Mouse (Mus musculus): ENCODE measurements around the gene Trim31. TPM values are rescaled to one million over a fixed set of nuclear protein-coding genes. Genes with fewer than 3 reads are reported as not detected.

Gene Trim31
- polyA plus RNA-seq, 1 experiment, result not detected

DNA sequence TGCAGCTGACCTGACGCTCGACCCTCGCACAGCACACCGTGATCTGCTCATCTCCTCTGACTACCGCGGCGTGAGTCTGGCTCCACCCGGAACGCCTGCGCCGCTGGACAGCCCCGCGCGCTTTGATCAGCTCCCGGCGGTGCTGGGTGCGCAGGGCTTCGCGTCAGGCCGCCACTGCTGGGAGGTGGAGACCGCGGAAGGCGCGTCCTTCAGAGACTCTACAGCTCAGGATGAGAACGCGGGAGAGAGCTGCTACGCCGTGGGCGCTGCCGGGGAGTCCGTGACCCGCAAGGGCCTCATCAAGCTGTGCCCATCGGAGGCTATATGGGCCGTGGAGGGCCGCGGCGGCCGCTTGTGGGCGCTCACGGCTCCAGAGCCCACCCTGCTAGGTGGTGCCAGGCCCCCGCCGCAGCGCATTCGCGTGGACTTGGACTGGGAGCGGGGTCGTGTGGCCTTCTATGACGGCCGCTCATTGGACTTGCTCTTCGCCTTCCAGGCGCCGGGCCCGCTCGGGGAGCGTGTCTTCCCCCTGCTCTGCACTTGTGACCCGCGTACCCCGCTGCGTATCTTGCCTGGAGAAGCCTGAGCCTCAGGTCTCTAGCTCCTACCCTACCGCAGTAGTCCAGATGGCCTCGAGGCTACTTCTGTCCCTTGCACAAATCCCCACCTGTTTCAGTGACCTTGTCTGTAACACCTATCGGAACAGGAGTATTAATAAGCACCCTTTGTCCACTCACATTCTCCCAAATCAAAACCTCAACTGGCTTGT lies 49.3 kb downstream of the Trim31 start:
- WGBS, result under 1% methylated on average over 62 of the region's 62 CpGs
- Histone ChIP-seq H3K27ac (ENCODE audit: insufficient read depth, low read depth, low read length) (peak overlapping the region; percentile 78), H3K4me1 (ENCODE audit: control insufficient read depth, insufficient read depth, low read length) (peaks cover 20% of the 10 kb centered on the region), H3K4me3 (ENCODE audit: insufficient read depth, low read depth, low read length) (peak overlapping the region; percentile 54)
- TF ChIP-seq POLR2A (IDR thresholded peaks at IDR 0.05; ENCODE audit: insufficient read depth, low read depth, low read length) (no peak; the same call in 1 of the 2 replicates), CTCF (IDR thresholded peaks at IDR 0.05; ENCODE audit: insufficient read depth, low read depth, low read length) (no peak)

DNA sequence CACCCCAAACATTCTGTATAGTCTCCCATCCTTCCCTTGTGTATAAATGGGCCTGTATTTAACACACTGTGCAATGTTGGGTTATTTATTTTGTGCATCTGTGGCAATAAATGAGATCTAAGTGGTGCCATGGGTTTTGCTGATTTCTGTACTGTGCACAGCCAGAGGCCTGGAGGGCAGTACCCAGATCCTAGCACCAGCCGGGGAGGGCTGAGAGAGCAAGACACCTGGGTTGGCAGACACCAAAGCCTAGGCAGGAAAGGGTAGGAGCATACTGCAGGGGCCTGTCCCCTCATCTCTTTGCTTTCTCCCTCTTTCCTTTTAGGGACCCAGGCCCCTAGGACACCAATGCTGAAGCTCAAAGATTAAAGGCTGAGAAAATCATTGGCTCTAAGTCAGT lies 50.4 kb downstream of the Trim31 start:
- TF ChIP-seq POLR2A (IDR thresholded peaks at IDR 0.05; ENCODE audit: insufficient read depth, low read depth, low read length), result no peak
- TF ChIP-seq CTCF (IDR thresholded peaks at IDR 0.05; ENCODE audit: insufficient read depth, low read depth, low read length), result no peak
- peaks cover 12% of the 10 kb centered on the region for H3K4me1 ChIP-seq (ENCODE audit: control insufficient read depth, insufficient read depth, low read length)
- no peak overlapping the region for H3K27ac ChIP-seq (ENCODE audit: insufficient read depth, low read depth, low read length)
- WGBS, result 90% methylated on average over 1 of the region's 1 CpGs
- no peak overlapping the region for H3K4me3 ChIP-seq (ENCODE audit: insufficient read depth, low read depth, low read length)

DNA sequence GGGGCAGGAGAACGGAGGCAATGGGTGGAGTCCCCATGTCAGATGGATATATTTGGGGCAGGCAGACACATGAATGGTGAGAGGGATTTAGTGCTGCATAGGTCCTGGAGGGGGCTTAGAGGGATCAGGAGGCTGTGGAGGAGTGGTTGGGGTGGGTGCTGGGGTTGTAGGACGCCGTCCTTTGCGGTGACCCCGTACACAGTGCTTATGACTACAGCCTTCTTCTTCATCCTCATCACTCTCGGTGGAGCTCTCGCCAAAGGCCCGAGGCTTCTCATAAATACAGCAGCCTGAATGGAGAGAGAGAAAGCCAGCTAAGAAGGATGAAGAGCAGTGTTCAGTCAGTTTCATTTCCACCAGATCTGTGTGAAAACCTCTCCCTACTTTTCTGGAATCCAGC lies 51.3 kb downstream of the Trim31 start:
- TF ChIP-seq CTCF (IDR thresholded peaks at IDR 0.05; ENCODE audit: insufficient read depth, low read depth, low read length), result no peak
- TF ChIP-seq POLR2A (IDR thresholded peaks at IDR 0.05; ENCODE audit: insufficient read depth, low read depth, low read length), result no peak
- Histone ChIP-seq H3K4me1 (ENCODE audit: control insufficient read depth, insufficient read depth, low read length) (peaks cover 11% of the 10 kb centered on the region; the same call in 1 of the 2 replicates), H3K27ac (ENCODE audit: insufficient read depth, low read depth, low read length) (no peak overlapping the region), H3K4me3 (ENCODE audit: insufficient read depth, low read depth, low read length) (no peak overlapping the region)
- WGBS, result 92% methylated on average over 8 of the region's 8 CpGs

DNA sequence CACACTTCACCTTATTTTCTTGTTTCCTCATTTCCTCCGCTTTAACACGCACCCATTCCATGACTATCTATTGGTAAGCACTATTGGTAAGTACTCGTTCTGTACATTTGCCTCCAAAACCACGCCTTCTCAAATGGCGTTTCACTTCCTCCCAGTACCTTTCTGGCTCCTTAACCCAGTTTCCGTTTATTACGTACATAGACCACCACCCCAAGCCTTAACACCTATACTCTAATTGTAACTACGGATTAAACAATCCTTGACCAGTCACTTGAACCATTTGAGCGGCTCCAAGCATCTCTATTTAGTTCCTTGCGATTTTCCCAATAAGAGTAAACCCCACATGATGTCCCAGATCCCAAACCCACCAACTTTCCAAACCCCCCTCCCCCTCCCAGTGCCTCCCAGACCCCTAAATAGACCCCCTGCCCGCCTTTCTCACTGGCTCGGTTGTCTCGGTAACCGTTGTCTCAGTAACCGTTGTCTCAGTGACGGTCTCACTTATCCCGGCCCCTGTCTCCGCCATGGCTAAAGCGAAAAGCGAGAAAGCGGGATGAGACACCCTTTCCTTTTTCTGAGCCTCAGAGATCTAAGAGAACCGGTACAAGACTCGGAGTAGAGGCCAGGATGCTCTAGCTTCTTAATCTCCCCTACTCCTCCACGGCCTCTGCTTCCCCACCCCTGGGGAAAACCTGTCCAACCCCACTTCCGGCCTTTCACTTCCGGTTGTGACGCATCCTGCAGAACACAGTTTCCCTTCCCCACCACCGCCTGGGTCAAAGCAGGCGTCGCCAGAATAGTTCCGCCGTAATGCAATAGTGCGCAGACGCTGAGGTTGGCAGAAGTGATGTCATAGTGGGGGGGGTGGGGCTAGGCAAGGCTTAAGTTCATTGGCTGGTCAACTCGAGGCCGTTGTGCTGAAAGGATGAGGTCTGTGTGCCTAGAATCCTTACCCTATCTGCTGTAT lies 53.3 kb downstream of the Trim31 start, which contains the start of gene Ppp1r11:
TSS of gene Ppp1r11 (minus strand) at position 761 of the 967 bp plus-strand sequence.
- Histone ChIP-seq H3K27ac (ENCODE audit: insufficient read depth, low read depth, low read length) (peak within 1 kb of the TSS; percentile 61), H3K4me1 (ENCODE audit: control insufficient read depth, insufficient read depth, low read length) (peaks cover 11% of the 10 kb centered on the region; the same call in 1 of the 2 replicates), H3K4me3 (ENCODE audit: insufficient read depth, low read depth, low read length) (peak within 1 kb of the TSS; percentile 78)
- TF ChIP-seq CTCF (IDR thresholded peaks at IDR 0.05; ENCODE audit: insufficient read depth, low read depth, low read length) (no peak), POLR2A (IDR thresholded peaks at IDR 0.05; ENCODE audit: insufficient read depth, low read depth, low read length) (peak; percentile 68)
- under 1% methylated on average over 36 of the region's 36 CpGs for WGBS

GRCm38 (mm10) chr17:36952631-36953030 lies 54.7 kb downstream of the Trim31 start:
- no peak overlapping the region for H3K27ac ChIP-seq (ENCODE audit: insufficient read depth, low read depth, low read length)
- H3K4me1 ChIP-seq (ENCODE audit: control insufficient read depth, insufficient read depth, low read length), result peaks cover 7% of the 10 kb centered on the region; the same call in 1 of the 2 replicates
- H3K4me3 ChIP-seq (ENCODE audit: insufficient read depth, low read depth, low read length), result no peak overlapping the region
- no peak for TF ChIP-seq POLR2A (IDR thresholded peaks at IDR 0.05; ENCODE audit: insufficient read depth, low read depth, low read length)
- TF ChIP-seq CTCF (IDR thresholded peaks at IDR 0.05; ENCODE audit: insufficient read depth, low read depth, low read length), result no peak
- 92% methylated on average over 2 of the region's 2 CpGs for WGBS

DNA sequence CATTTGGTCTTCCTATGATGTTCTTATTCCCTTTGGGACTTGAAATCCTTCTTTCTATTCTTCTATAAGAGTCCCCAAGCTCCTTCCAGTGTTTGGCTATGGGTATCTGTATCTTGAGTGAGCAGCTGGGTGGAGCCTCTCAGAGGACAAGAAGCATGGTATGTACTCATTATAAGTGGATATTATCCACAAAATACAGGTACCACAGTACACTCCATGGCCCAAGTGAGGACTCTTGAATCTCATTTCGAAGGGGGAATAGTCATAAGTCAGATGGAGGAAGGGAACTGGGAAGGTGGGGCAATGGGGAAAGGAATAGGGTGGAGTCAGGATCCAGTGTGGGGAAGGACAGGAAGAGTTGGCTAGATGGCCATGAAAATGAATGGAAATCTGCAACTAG lies 55.1 kb downstream of the Trim31 start:
- peaks cover 7% of the 10 kb centered on the region; the same call in 1 of the 2 replicates for H3K4me1 ChIP-seq (ENCODE audit: control insufficient read depth, insufficient read depth, low read length)
- WGBS, result 100% methylated on average over 1 of the region's 1 CpGs

GRCm38 (mm10) chr17:36957999-36958743 lies 60.3 kb downstream of the Trim31 start, which contains the start of the genes Znrd1 and Znrd1as:
Gene Znrd1, minus strand, starts transcription at chr17:36958559.
Gene Znrd1as, plus strand, starts transcription at chr17:36958592.
- TF ChIP-seq POLR2A (IDR thresholded peaks at IDR 0.05; ENCODE audit: insufficient read depth, low read depth, low read length) (no peak; the same call in 1 of the 2 replicates), CTCF (IDR thresholded peaks at IDR 0.05; ENCODE audit: insufficient read depth, low read depth, low read length) (no peak)
- Histone ChIP-seq H3K4me1 (ENCODE audit: control insufficient read depth, insufficient read depth, low read length) (peaks cover 4% of the 10 kb centered on the region; the same call in 1 of the 2 replicates), H3K4me3 (ENCODE audit: insufficient read depth, low read depth, low read length) (peak within 1 kb of the TSS; percentile 88), H3K27ac (ENCODE audit: insufficient read depth, low read depth, low read length) (peak within 1 kb of the TSS; percentile 79)
- WGBS, result under 1% methylated on average over 46 of the region's 46 CpGs

More for the DNA sequence above, 55.1 kb downstream of the Trim31 start:
- TF ChIP-seq CTCF (IDR thresholded peaks at IDR 0.05; ENCODE audit: insufficient read depth, low read depth, low read length) (no peak), POLR2A (IDR thresholded peaks at IDR 0.05; ENCODE audit: insufficient read depth, low read depth, low read length) (no peak)
- no peak overlapping the region for H3K27ac ChIP-seq (ENCODE audit: insufficient read depth, low read depth, low read length)
- H3K4me3 ChIP-seq (ENCODE audit: insufficient read depth, low read depth, low read length), result no peak overlapping the region

GRCm38 (mm10) chr17:36958884-36959283 lies 61.0 kb downstream of the Trim31 start:
- WGBS, result 6% methylated on average over 12 of the region's 12 CpGs

More at GRCm38 (mm10) chr17:36958884-36959283, 61.0 kb downstream of the Trim31 start:
- Histone ChIP-seq H3K4me1 (ENCODE audit: control insufficient read depth, insufficient read depth, low read length) (peaks cover 4% of the 10 kb centered on the region; the same call in 1 of the 2 replicates), H3K4me3 (ENCODE audit: insufficient read depth, low read depth, low read length) (peak overlapping the region; percentile 88), H3K27ac (ENCODE audit: insufficient read depth, low read depth, low read length) (0 out of 2 replicates have a peak overlapping the region, but pooled peaks have one; percentile 37)
- TF ChIP-seq POLR2A (IDR thresholded peaks at IDR 0.05; ENCODE audit: insufficient read depth, low read depth, low read length), result no peak
- TF ChIP-seq CTCF (IDR thresholded peaks at IDR 0.05; ENCODE audit: insufficient read depth, low read depth, low read length), result no peak

Other genes starting within 250 kb of the Trim31 start
- gene H2-M1, start 225.9 kb upstream of the Trim31 start, polyA plus RNA-seq (2012; ENCODE audit: insufficient read depth, insufficient read length, low replicate concordance, missing spikeins), result not detected in 2 replicates
- not detected in 2 replicates for gene H2-M10.5, start 125.2 kb upstream of the Trim31 start, polyA plus RNA-seq (2012; ENCODE audit: insufficient read depth, insufficient read length, low replicate concordance, missing spikeins)
- gene H2-M10.6, start 85.9 kb upstream of the Trim31 start, polyA plus RNA-seq (2012; ENCODE audit: insufficient read depth, insufficient read length, low replicate concordance, missing spikeins), result not detected in 2 replicates
- gene Trim26, start 61.0 kb upstream of the Trim31 start, polyA plus RNA-seq (2012; ENCODE audit: insufficient read depth, insufficient read length, low replicate concordance, missing spikeins), result not detected in 2 replicates
- not detected in 2 replicates for gene Trim15, start 30.9 kb upstream of the Trim31 start, polyA plus RNA-seq (2012; ENCODE audit: insufficient read depth, insufficient read length, low replicate concordance, missing spikeins)
- not detected in 2 replicates for gene Trim10, start 28.5 kb upstream of the Trim31 start, polyA plus RNA-seq (2012; ENCODE audit: insufficient read depth, insufficient read length, low replicate concordance, missing spikeins)
- gene Trim40, start 8.0 kb upstream of the Trim31 start, polyA plus RNA-seq (2012; ENCODE audit: insufficient read depth, insufficient read length, low replicate concordance, missing spikeins), result not detected in 2 replicates
- gene Rnf39, start 44.8 kb downstream of the Trim31 start, polyA plus RNA-seq (2012; ENCODE audit: insufficient read depth, insufficient read length, low replicate concordance, missing spikeins), result not detected in 2 replicates
- not detected in 2 replicates for gene Ppp1r11, start 53.6 kb downstream of the Trim31 start, polyA plus RNA-seq (2012; ENCODE audit: insufficient read depth, insufficient read length, low replicate concordance, missing spikeins)
- gene Znrd1, start 60.4 kb downstream of the Trim31 start, polyA plus RNA-seq (2012; ENCODE audit: insufficient read depth, insufficient read length, low replicate concordance, missing spikeins), result not detected in 2 replicates
- not detected in 2 replicates for gene Znrd1as, start 60.5 kb downstream of the Trim31 start, polyA plus RNA-seq (2012; ENCODE audit: insufficient read depth, insufficient read length, low replicate concordance, missing spikeins)
- not detected in 2 replicates for gene 2410137M14Rik, start 83.1 kb downstream of the Trim31 start, polyA plus RNA-seq (2012; ENCODE audit: insufficient read depth, insufficient read length, low replicate concordance, missing spikeins)
- gene H2-M5, start 91.4 kb downstream of the Trim31 start, polyA plus RNA-seq (2012; ENCODE audit: insufficient read depth, insufficient read length, low replicate concordance, missing spikeins), result not detected in 2 replicates
- gene Zfp57, start 103.0 kb downstream of the Trim31 start, polyA plus RNA-seq (2012; ENCODE audit: insufficient read depth, insufficient read length, low replicate concordance, missing spikeins), result not detected in 2 replicates
- gene Mog, start 125.3 kb downstream of the Trim31 start, polyA plus RNA-seq (2012; ENCODE audit: insufficient read depth, insufficient read length, low replicate concordance, missing spikeins), result not detected in 2 replicates
- 220 and 221 TPM in 2 replicates for gene Gabbr1, start 147.8 kb downstream of the Trim31 start, polyA plus RNA-seq (2012; ENCODE audit: insufficient read depth, insufficient read length, low replicate concordance, missing spikeins)
- gene Olfr90, start 190.4 kb downstream of the Trim31 start, polyA plus RNA-seq (2012; ENCODE audit: insufficient read depth, insufficient read length, low replicate concordance, missing spikeins), result not detected in 2 replicates
- gene Olfr91, start 200.2 kb downstream of the Trim31 start, polyA plus RNA-seq (2012; ENCODE audit: insufficient read depth, insufficient read length, low replicate concordance, missing spikeins), result not detected in 2 replicates
- gene Olfr92, start 222.0 kb downstream of the Trim31 start, polyA plus RNA-seq (2012; ENCODE audit: insufficient read depth, insufficient read length, low replicate concordance, missing spikeins), result not detected in 2 replicates